Mouse (Mus musculus) MN1 (cell line): Measurements from ENCODE around the gene Hist4h4.

Source experiments
- DNase-seq: peaks from one replicate; pipeline ENCODE4 v3.0.0-alpha.2; 2016; ENCODE audit warnings: low spot score

Gene Hist4h4

DNA sequence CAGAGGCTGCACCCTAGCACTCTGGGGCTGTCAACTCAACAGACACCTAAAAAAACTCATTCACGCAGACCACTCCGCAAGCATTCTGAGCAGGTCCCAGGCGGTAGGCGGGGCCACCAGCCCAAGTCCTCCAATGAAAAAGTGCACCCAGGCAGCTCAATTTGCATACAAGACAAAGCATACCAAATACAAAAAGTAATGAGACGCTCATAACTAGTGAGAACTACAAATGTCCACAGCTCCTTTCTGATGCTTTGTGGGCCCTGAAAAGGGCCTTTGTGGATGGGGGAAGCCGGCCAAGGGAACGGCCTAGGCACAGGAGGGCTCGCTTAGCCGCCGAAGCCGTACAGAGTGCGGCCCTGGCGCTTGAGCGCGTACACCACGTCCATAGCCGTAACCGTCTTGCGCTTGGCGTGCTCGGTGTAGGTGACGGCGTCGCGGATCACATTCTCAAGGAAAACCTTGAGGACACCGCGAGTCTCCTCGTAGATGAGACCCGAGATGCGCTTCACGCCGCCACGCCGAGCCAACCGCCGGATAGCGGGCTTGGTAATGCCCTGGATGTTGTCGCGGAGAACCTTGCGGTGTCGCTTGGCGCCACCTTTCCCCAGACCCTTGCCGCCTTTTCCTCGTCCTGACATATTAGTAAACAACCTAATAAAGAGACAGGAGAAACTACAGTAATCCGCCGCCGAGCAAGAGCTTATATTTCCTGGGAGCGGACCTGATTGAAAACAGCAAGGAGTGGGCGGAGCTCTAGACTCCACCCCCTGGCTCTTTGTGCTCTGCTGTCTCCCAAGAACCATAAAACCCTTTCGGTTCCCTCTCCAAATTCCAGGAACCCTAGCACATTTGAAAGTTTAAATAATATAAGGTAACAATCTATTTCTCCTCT lies at the start of gene Hist4h4:
Gene Hist4h4, minus strand, starts transcription at position 677 of the 895 bp plus-strand sequence.
- peak; percentile 96 for DNase-seq

DNA sequence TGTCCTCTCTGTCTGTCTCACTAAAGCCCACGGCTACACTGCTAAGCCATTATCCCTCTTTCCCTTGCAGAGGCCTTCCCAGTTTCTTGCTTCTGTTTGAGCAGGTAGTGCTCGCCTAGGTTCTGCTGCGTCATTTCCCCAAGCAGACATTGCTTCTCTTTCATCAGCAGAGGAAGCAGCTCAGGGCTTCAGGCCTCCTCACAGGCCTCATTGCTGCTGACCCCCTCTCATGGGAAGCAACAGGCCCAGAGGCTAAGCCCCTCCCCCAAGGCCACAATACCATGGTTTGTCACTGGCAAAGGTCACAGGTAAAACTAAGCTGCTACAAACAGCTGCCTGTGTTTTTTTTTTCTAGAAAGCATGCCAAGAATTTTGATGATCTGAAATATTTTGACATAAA lies 48.5 kb upstream of the Hist4h4 start:
- no peak for DNase-seq

DNA sequence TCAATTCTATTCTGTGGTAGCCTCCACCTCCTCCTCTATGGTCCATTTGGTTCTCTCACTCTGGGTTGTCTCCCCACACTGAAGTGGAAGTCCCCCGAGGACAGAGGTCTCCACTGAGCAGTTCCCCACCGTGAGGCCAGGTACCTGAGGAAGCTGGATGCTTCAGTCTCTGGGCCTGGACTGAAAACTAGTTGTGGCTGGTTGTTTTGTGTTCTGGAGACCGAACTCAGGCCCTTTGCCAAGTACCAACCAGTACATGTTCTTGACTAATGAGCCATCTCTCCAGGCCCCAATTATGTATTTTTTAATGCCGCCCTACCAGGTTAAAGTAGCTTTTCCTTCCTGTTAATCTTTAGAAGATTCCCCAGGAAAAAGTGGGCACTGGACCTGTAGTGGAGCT lies 48.1 kb upstream of the Hist4h4 start:
- no peak for DNase-seq

DNA sequence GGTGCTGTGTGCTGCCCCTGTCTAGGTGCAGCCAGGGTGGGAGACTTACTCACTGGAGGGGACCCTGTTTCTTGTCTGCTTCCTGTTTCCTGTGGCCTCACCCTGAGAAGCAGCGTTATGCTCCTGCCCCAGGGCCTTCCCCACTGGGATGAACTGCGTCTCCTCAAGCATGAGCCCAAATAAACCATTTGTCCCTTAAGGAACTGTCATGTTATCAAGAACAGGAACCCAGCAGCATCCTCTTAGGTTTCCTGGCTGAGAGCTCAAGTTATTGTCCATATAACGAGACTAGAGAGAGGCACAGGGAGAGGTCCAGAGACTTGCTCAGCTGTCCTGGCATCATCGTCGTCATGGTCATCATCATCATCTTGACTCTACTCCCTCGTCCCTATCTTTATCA lies 46.1 kb upstream of the Hist4h4 start:
- DNase-seq = no peak

DNA sequence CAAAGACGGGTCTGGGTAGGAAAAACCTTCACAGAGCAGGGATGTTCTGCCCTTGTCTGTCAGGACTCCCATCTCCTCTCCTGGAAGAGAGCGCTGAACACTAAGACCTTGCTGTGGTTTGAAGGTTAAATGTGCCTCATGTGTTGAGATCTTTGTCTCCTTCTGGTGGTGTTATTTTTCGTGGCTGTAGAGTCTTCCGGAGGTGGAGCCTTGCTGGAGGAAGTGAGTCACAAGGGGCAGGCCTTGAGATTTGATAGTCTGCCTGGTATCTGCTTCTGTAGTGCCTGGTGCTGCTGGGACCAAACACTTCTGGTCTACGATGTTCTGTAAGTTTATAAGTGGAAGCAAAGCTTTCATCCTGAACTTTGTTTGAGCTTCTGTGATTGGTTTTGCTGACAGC lies 44.8 kb upstream of the Hist4h4 start:
- DNase-seq = no peak

DNA sequence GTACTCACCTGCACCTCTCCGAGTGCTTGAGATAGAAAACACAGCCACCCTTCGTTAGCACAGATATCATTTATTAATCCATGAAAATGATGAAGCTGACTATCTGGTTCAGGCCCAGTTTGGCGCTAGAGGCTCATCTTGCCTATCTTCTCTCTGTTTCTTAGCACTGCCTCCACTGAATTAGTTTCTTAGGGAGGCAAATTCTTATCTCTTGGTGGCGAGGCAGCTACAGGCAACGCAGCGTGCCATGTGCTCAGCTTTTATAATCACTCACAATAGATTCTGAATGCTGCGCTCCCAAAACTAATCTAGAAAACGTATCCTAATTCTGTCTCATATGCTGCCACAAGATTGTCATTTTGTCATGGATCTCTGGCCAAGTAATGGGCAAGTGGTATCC lies 44.2 kb upstream of the Hist4h4 start:
- DNase-seq = no peak

DNA sequence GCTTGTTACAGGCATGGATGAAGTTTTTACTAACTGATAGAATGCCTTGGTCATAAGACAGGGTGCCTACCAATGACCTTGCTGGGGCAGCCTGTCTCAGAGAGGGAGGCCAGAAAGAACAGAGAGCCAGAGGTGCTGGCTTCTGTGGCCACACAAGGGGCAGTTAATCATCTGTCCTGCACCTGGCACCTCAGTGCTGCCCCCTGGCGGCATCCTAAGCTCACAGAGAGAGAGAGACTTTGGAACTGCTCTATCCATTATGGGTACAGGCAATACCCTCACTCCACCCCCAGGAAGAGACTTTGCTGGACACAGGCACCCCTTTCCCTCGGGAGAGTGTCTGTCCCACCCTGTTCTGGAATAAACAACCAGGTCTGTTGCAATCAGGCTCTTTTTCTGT lies 43.6 kb upstream of the Hist4h4 start:
- no peak for DNase-seq

DNA sequence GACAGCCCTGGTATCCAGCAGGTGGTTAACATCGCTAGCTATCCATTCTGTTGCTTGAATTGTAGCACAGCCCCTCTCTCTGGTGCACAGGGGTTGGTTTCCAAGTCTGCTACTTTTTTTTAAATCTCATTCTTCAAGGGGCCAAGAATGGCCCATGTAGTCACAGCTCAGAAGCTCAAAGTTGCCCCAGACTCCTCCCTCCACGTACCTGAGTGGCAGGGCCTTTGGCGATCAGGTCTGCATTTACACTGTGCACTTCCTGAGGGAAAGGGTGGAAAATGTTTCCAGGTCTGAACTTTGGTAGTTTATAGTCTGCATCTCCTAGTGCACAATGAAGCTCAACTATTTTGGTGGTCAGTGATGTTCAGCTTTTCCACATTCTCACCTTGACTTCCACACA lies 43.1 kb upstream of the Hist4h4 start:
- no peak for DNase-seq

DNA sequence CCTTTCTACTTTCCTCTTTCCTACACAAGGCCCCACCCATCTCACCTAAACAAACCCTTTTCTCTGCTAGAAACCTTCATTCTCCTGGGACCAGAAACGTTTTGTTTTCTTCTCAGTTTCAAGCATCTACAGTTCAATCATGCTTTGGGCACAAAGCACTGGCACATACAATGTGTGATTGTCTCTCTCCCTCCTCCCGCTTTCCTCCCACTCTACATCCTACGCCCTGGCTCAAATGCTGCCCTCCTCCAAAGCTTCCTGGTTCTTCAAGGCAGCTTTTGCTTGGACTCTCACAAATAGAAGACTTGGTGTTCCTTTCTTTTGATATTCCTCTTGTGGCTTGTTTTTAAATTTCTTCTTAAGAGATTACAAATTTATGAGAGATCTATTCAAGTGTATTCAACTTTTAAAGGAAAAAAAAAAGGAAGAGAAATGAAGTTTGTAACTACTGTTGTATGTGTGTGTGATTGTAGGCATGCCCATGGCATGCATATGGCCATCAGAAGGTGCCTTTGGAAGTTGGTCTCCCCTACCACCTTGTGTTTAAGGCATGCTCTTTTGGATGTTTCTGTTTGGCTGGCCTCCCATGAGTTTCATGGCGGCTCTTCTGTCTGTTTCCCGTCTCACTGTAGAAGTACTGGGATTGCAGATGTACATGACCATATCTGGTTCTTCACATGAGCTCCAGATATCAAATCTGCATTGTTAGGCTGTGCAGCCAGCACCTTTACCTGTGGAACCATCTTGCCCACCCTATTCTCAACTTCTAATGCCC lies 41.7 kb upstream of the Hist4h4 start:
- DNase-seq = no peak

DNA sequence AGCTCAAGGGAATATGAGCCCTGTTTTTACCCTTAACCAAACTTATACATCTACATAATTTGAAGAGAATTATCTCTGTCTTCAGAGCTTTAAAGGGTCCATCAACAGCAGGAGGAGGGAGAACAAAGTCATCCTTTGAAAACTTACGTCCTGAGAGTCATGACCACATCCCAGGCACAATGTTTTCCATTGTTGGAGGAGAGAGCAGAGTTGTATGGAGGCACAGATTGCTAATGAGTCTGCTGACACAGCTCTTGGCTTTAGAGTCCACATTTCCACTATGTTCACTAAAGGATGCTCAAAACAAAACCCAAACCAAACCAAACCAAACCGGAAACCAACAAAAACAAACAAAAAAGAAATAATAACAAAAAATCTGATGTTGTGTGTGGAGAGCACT lies 40.7 kb upstream of the Hist4h4 start:
- no peak for DNase-seq

DNA sequence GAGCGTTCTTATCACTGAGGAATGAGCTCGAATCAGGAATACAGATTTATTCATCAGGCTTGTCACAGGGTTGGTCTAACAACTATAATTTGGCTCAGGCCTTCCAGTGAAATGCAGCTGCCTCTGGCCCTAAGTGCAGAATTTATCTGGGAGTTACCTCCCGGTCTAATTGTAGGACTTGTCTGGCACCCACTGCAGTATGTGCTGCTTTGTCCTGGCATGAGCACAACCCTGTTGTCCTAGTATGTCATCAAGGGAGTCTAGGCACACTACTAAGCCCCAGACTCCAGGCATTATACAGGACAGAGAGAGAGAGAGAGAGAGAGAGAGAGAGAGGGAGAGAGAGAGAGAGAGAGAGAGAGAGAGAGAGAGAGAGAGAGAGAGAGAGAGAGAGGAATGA lies 33.1 kb upstream of the Hist4h4 start:
- DNase-seq = no peak

DNA sequence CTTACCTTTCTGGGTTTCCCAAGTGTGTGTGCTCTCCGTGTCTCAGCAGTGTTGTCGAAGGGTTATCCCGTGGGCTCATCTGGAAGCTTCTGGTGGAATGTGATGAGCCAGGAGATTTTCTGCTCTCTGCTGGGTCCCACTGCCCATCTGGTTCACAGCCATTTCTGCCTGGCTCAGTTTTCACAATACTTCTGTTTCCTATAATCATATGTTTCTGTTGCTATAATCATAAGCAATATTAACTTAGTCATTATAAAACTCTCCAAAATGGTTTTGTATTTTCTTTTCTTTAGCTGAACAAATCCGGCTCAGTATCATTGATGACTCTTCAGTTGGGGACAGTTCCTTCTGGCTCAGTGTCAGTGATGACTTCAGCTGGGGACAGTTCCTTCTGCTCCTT lies 31.1 kb upstream of the Hist4h4 start, which contains the start of gene Smco3:
Gene Smco3, minus strand, starts transcription at position 101 of the 400 bp plus-strand sequence.
- DNase-seq = no peak

DNA sequence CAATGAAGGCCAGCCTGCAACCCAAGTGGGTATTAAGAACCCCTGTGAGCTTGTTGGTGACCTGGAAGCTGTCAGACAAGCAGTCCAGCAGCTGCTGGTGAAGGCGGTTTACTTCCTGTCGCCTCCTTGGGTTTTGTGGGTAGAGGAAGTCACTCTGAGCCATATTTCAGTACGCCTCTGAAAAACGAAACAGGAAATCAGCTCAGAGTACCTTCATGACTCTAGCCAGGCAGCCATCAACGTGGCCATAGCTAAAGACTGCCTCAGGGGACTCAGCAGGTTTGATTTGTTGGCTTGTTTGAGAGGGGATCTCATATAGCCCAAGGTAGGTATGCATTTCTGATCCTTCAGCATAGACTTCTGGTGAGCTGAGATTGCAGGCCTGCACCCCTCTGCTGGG lies 27.5 kb upstream of the Hist4h4 start:
- no peak for DNase-seq

DNA sequence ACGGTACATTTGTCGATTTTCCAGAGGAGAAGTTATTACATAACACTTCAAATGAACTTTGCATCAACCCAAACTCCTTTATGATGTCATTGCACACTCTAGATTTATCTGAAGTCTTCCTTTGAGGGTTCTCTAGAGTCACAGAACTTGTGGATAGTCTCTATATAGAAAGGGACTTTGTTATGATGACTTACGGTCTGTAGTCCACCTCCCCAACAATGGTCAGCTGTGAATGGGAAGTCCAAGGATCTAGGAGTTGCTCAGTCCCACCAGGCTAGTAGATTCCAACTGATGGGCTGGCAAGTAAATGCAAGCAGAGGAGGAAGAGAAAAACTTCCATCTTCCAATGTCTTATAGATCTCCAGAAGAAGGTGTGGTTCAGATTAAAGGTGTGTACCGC lies 24.5 kb upstream of the Hist4h4 start:
- no peak for DNase-seq

DNA sequence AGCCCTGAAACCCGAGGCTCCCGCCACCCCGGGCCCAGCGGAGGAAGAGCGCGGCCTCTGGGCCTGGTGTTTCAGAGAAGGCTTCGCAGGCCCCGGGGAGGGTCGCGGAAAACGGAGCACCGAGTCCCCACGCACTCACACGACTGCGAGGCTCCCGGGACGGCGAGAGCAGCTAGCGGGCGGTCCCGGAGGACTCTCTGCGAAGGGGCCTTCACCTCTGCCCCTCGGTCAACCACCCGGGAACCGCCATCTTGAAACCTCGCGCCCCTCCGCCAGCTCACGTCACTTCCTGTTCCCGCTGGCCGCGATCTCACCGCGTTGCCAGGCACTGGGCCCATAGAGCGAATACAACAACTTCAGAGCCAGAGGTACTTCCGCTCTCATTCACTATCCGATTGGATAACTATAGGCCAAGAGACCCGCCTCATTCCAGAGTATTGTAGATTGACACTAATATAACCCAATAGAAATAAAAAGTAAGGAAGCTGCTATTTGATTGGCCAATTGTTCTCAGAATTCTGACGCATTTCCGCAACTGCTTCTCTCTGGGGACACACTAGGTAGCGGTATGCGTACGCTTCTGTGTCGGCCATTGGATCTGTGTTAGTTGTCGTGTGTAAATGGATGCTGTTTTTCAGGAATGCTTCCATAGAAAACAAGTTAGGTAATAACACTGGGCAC lies 23.8 kb upstream of the Hist4h4 start, which contains the start of gene Wbp11:
Gene Wbp11, minus strand, starts transcription at position 353 of the 681 bp plus-strand sequence.
- peak; percentile 98 for DNase-seq

DNA sequence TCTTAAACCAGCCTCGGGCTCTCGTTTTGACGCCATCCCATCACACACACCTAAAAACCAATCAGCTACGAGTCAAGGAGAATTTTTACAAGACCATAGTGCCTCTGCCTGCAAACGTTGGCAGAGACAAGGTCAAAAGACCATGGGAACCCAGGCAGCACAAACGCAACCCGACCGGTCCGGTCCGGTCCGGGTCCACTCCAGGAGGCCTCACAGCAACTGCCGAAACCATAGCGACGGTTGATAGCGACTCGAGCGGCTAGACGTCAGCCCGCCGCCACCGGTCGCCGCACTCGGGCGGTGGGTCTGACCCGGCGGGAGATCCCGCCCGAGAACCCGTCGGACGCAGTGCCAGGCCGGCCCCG lies 23.3 kb upstream of the Hist4h4 start, which contains the start of gene BC049715:
Gene BC049715, plus strand, starts transcription at position 111 of the 365 bp plus-strand sequence.
- no peak for DNase-seq

DNA sequence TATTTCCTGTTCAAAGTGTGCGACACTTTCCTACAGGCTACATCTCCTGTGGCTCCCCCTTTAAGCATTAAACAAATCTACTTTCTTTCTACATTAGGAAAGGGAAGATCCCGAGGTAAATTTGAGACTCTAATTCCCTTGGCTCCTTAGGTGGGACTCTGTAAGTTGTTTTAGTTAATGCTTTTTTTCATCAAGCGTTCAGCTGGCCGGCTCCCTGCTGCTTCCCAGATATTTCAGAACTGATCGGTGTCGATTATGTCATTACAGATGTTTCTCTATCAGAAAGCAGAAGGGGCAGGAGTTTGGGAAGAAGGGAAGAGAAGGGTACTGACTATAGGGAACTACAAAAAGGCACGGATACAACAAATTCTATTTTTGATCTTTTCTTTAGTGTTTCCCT lies 22.9 kb upstream of the Hist4h4 start:
- peak; percentile 42 for DNase-seq

DNA sequence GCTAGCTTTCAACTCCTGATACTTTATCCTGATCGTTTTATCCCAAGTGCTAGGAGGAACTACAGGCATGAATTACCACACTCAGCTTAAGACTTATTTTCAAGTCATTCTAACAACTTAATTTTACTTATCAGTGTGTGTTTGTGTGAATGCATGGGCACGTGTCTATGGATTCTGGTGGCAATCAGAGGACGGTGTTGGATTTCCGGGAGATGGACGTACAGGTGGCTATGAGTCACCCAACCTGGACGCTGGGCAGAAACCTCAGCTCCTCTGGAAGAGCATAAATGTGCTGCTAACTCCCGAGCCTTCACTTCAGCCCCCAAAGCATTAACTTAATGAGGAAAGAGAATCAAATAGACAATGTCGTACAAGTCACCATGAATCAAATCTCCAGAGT lies 20.8 kb upstream of the Hist4h4 start:
- DNase-seq = no peak

DNA sequence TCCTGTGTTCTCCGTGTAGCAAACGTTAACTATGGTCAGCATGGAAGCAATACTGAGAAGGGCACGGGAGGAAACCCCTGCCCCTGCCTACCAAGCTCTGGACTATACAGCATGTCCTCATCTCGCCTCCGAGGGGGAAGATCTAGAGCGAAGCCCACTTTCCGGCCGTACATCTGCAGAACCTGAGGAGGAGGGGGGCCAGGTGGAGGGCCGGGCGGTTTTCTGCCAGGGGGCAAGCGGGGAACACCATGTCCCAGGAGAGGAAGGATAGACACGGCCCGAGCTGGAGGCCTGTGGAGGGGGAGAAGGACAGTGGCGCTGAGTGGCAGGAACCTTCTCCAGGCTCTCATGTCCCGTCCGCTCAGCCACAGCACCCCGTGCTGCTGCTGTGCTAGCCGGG lies 16.9 kb upstream of the Hist4h4 start:
- no peak for DNase-seq

DNA sequence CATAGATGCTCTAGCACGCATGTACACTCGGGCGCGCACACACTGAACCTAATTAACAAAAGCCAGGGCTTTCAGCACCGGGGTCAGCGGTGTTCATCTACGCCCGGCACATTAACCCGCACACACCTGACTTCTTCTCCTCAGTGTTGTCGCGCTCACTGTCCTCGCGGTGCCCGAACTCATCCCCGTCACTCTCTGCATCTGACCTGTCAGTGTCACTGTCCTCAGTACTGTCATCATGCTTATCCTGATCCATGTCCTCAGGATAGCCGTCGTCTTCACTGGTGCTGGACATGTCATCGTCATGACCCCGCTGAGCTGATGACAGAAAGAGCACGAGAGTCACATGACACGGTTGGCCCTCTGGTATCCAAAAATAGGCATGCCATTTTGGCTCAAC lies 16.2 kb upstream of the Hist4h4 start:
- DNase-seq = no peak

DNA sequence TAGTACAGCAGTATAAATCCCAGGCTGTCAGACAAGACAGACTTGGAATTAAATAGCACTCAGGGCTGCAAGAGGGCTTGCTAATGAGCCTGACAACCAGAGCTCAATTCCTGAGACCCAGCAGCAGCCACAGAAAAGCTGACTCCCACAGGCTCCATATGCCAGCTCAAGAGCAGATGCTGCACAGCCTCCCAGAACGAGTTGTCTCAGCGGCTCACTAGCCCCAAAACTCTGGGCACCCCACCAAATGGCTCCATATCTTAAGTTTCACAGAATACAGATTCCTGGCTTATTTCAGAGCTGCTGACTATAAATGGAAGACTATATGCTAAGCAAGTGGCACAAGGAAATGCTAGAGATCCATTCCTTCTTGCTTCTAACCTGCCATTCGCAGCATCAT lies 13.3 kb upstream of the Hist4h4 start:
- DNase-seq = no peak

DNA sequence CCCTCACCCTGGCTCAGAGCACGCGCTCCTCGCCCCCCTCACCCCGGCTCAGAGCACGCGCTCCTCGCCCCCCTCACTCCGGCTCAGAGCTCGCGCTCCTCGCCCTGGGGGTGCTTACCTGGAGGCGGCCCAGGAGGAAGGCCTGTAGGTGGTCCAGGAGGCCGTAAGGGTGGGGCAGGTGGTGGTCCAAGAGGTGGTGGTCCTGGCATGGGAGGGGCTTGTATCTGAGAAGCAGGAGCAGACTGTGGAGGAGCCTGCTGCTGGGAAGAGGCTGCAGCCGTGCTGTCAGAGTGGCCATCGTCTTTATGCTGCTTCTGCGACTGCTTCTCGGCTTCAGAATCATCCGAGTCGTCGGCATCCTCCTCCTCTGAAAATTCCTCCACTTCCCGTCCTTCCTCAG lies 12.6 kb upstream of the Hist4h4 start:
- no peak for DNase-seq

DNA sequence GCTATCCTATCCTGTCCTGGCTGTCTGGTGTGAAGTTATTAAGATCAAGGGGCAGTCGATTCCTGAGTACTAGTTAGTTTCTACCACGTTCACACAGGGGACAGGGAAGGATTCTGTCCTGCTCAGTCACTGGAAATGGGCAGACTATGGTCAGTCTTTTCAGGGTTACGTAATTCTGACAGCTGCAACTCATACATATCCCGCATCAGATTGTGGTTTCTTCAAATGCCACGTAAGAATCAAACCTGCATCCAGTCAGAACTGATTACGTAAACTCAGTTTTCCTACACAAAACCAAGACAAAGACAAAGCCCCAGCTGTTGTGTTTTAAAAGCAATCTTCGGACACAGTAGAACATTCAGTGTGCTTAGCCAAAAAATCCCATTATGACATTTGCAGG lies 11.2 kb upstream of the Hist4h4 start:
- DNase-seq = no peak
